Mouse (Mus musculus): ENCODE data around the gene Evx1. TPM values are rescaled to one million over a fixed set of nuclear protein-coding genes. Genes with fewer than 3 reads are reported as not detected.

Evx1 gene
- polyA plus RNA-seq, 1 experiment from 2014 or later: 0.04 TPM

- Histone ChIP-seq H3K9ac (ENCODE audit: low read depth, low read length) (no peak overlapping the region), H3K9me3 (ENCODE audit: control insufficient read depth) (no peaks in the 10 kb centered on the region), H3K4me3 (ENCODE audit: low read depth, low read length) (no peak overlapping the region), H3K27ac (ENCODE audit: low read depth, low read length) (no peak overlapping the region), H3K4me2 (replicated peaks; ENCODE audit: low read depth) (no peak overlapping the region), H3K36me3 (ENCODE audit: control insufficient read depth, insufficient read depth) (no peaks in the 10 kb centered on the region), H3K27me3 (replicated peaks; ENCODE audit: control insufficient read depth, insufficient read depth, low read length) (peaks cover 45% of the 10 kb centered on the region), H3K4me1 (replicated peaks; ENCODE audit: control insufficient read depth, insufficient read depth, low read length) (no peaks in the 10 kb centered on the region)
- no peak for TF ChIP-seq CTCF (IDR thresholded peaks at IDR 0.05; ENCODE audit: low read depth)
- 77% methylated on average over 4 of the region's 4 CpGs for WGBS
- no peak for ATAC-seq
Observed at GRCm38 (mm10) chr6:52300806-52301205, 12.5 kb upstream of the Evx1 start.

GRCm38 (mm10) chr6:52303426-52303825 is 9.9 kb upstream of the Evx1 start:
- Histone ChIP-seq H3K4me3 (ENCODE audit: low read depth, low read length) (no peak overlapping the region), H3K4me2 (replicated peaks; ENCODE audit: low read depth) (no peak overlapping the region), H3K9ac (ENCODE audit: low read depth, low read length) (no peak overlapping the region), H3K4me1 (replicated peaks; ENCODE audit: control insufficient read depth, insufficient read depth, low read length) (no peaks in the 10 kb centered on the region), H3K9me3 (ENCODE audit: control insufficient read depth) (no peaks in the 10 kb centered on the region), H3K27ac (ENCODE audit: low read depth, low read length) (no peak overlapping the region), H3K27me3 (replicated peaks; ENCODE audit: control insufficient read depth, insufficient read depth, low read length) (peaks cover 58% of the 10 kb centered on the region), H3K36me3 (ENCODE audit: control insufficient read depth, insufficient read depth) (no peaks in the 10 kb centered on the region)
- WGBS: 66% methylated on average over 3 of the region's 3 CpGs
- ATAC-seq: no peak
- TF ChIP-seq CTCF (IDR thresholded peaks at IDR 0.05; ENCODE audit: low read depth): no peak

GRCm38 (mm10) chr6:52305877-52306389 is 7.4 kb upstream of the Evx1 start:
- H3K4me1 ChIP-seq (replicated peaks; ENCODE audit: control insufficient read depth, insufficient read depth, low read length): no peaks in the 10 kb centered on the region
- H3K27me3 ChIP-seq (replicated peaks; ENCODE audit: control insufficient read depth, insufficient read depth, low read length): peaks cover 70% of the 10 kb centered on the region
- no peaks in the 10 kb centered on the region for H3K9me3 ChIP-seq (ENCODE audit: control insufficient read depth)
- no peak overlapping the region for H3K27ac ChIP-seq (ENCODE audit: low read depth, low read length)
- H3K4me2 ChIP-seq (replicated peaks; ENCODE audit: low read depth): peak overlapping the region; percentile 69
- H3K9ac ChIP-seq (ENCODE audit: low read depth, low read length): no peak overlapping the region
- peak; percentile 88 for TF ChIP-seq CTCF (IDR thresholded peaks at IDR 0.05; ENCODE audit: low read depth)
- WGBS: 1% methylated on average over 30 of the region's 30 CpGs
- ATAC-seq: peak; percentile 65
- peak overlapping the region; percentile 36 for H3K4me3 ChIP-seq (ENCODE audit: low read depth, low read length)
- no peaks in the 10 kb centered on the region for H3K36me3 ChIP-seq (ENCODE audit: control insufficient read depth, insufficient read depth)

- Histone ChIP-seq H3K4me1 (replicated peaks; ENCODE audit: control insufficient read depth, insufficient read depth, low read length) (no peaks in the 10 kb centered on the region), H3K27ac (ENCODE audit: low read depth, low read length) (no peak overlapping the region), H3K4me2 (replicated peaks; ENCODE audit: low read depth) (no peak overlapping the region), H3K4me3 (ENCODE audit: low read depth, low read length) (no peak overlapping the region), H3K27me3 (replicated peaks; ENCODE audit: control insufficient read depth, insufficient read depth, low read length) (peaks cover 95% of the 10 kb centered on the region), H3K9me3 (ENCODE audit: control insufficient read depth) (no peaks in the 10 kb centered on the region), H3K36me3 (ENCODE audit: control insufficient read depth, insufficient read depth) (no peaks in the 10 kb centered on the region), H3K9ac (ENCODE audit: low read depth, low read length) (no peak overlapping the region)
- 49% methylated on average over 10 of the region's 10 CpGs for WGBS
- no peak for ATAC-seq
- no peak for TF ChIP-seq CTCF (IDR thresholded peaks at IDR 0.05; ENCODE audit: low read depth)
Observed at GRCm38 (mm10) chr6:52309766-52310165, 3.5 kb upstream of the Evx1 start.

- 3% methylated on average over 24 of the region's 24 CpGs for WGBS
- Histone ChIP-seq H3K27me3 (replicated peaks; ENCODE audit: control insufficient read depth, insufficient read depth, low read length) (peaks cover 99% of the 10 kb centered on the region), H3K36me3 (ENCODE audit: control insufficient read depth, insufficient read depth) (no peaks in the 10 kb centered on the region), H3K4me1 (replicated peaks; ENCODE audit: control insufficient read depth, insufficient read depth, low read length) (no peaks in the 10 kb centered on the region), H3K9ac (ENCODE audit: low read depth, low read length) (no peak overlapping the region), H3K4me3 (ENCODE audit: low read depth, low read length) (peak overlapping the region; percentile 17; the same call in 1 of the 2 replicates), H3K27ac (ENCODE audit: low read depth, low read length) (no peak overlapping the region), H3K9me3 (ENCODE audit: control insufficient read depth) (no peaks in the 10 kb centered on the region), H3K4me2 (replicated peaks; ENCODE audit: low read depth) (peak overlapping the region; percentile 27; the same call in 1 of the 2 replicates)
- TF ChIP-seq CTCF (IDR thresholded peaks at IDR 0.05; ENCODE audit: low read depth): no peak
- ATAC-seq: no peak
Observed at GRCm38 (mm10) chr6:52310366-52310765, 2.9 kb upstream of the Evx1 start.

- no peaks in the 10 kb centered on the region for H3K9me3 ChIP-seq (ENCODE audit: control insufficient read depth)
- TF ChIP-seq CTCF (IDR thresholded peaks at IDR 0.05; ENCODE audit: low read depth): no peak
- 25% methylated on average over 6 of the region's 6 CpGs for WGBS
- no peaks in the 10 kb centered on the region for H3K4me1 ChIP-seq (replicated peaks; ENCODE audit: control insufficient read depth, insufficient read depth, low read length)
- H3K4me2 ChIP-seq (replicated peaks; ENCODE audit: low read depth): no peak overlapping the region
- ATAC-seq: no peak
- H3K9ac ChIP-seq (ENCODE audit: low read depth, low read length): no peak overlapping the region
- no peak overlapping the region for H3K27ac ChIP-seq (ENCODE audit: low read depth, low read length)
- H3K36me3 ChIP-seq (ENCODE audit: control insufficient read depth, insufficient read depth): no peaks in the 10 kb centered on the region
- H3K27me3 ChIP-seq (replicated peaks; ENCODE audit: control insufficient read depth, insufficient read depth, low read length): peaks cover 99% of the 10 kb centered on the region
- H3K4me3 ChIP-seq (ENCODE audit: low read depth, low read length): no peak overlapping the region
Observed at GRCm38 (mm10) chr6:52311661-52312557, 1.4 kb upstream of the Evx1 start.

Measured in intestine, postnatal 0 days (tissue).